Mouse (Mus musculus) heart, postnatal 14 days (tissue): ENCODE results near the gene Stfa3. TPM values are rescaled to one million over a fixed set of nuclear protein-coding genes. Genes with fewer than 3 reads are reported as not detected.

Experiments
- total RNA-seq, 2 experiments: library from RNA; stranded (reverse); gene quantifications; 2 replicates each; pipeline ENCODE4 v1.2.3; 2021

Gene Stfa3
- total RNA-seq, 2 experiments from 2014 or later = not detected

Other genes with a start within 250 kb of the Stfa3 start
- not detected for gene Gm5416, start 245.0 kb downstream of the Stfa3 start, total RNA-seq
- gene 2010005H15Rik, start 233.9 kb downstream of the Stfa3 start, total RNA-seq = not detected
- gene Stfa1, start 178.4 kb downstream of the Stfa3 start, total RNA-seq = not detected
- not detected for gene BC117090, start 121.1 kb downstream of the Stfa3 start, total RNA-seq
- gene BC100530, start 87.6 kb downstream of the Stfa3 start, total RNA-seq = not detected
- gene Stfa2, start 46.9 kb downstream of the Stfa3 start, total RNA-seq = not detected
- gene Casr, start 106.7 kb upstream of the Stfa3 start, total RNA-seq = not detected
- gene Cd86, start 210.7 kb upstream of the Stfa3 start, total RNA-seq = 1 to 10 TPM; 1.6 to 1.7 TPM
- gene Ildr1, start 238.6 kb upstream of the Stfa3 start, total RNA-seq = under 1 TPM; 0.07 to 0.19 TPM